Mouse (Mus musculus): Measurements from ENCODE around the gene Suv39h1. TPM values are rescaled to one million over a fixed set of nuclear protein-coding genes. Genes with fewer than 3 reads are reported as not detected.
A peak's percentile ranks its signal among the peaks of the same experiment; 100 is the strongest.

Gene Suv39h1
- polyA plus RNA-seq, 1 experiment from 2014 or later, result 48.1 TPM

- no peak overlapping the region for H3K9ac ChIP-seq (replicated peaks; ENCODE audit: low read depth, low read length)
- no peaks in the 10 kb centered on the region; the same call in 1 of the 2 replicates for H3K9me3 ChIP-seq (ENCODE audit: control insufficient read depth, low read length)
- no peaks in the 10 kb centered on the region for H3K36me3 ChIP-seq (ENCODE audit: control insufficient read depth, insufficient read depth)
- no peak overlapping the region for H3K4me3 ChIP-seq (replicated peaks; ENCODE audit: low read length)
- 18% methylated on average over 7 of the region's 8 CpGs for WGBS
- no peaks in the 10 kb centered on the region for H3K27me3 ChIP-seq (replicated peaks; ENCODE audit: control insufficient read depth, insufficient read depth, low read length)
- no peaks in the 10 kb centered on the region for H3K4me1 ChIP-seq (replicated peaks; ENCODE audit: control insufficient read depth, insufficient read depth, low read length)
- H3K4me2 ChIP-seq (ENCODE audit: low read length), result no peak overlapping the region
- ATAC-seq, result peak; percentile 43; the same call in 1 of the 2 replicates
- no peak overlapping the region for H3K27ac ChIP-seq (ENCODE audit: low read length)
Measured at GRCm38 (mm10) chrX:8013569-8014314, 60.8 kb downstream of the Suv39h1 start.

- Histone ChIP-seq H3K4me3 (replicated peaks; ENCODE audit: low read length) (no peak overlapping the region), H3K27ac (ENCODE audit: low read length) (no peak overlapping the region), H3K9me3 (ENCODE audit: control insufficient read depth, low read length) (no peaks in the 10 kb centered on the region; the same call in 1 of the 2 replicates), H3K9ac (replicated peaks; ENCODE audit: low read depth, low read length) (no peak overlapping the region), H3K4me2 (ENCODE audit: low read length) (no peak overlapping the region), H3K4me1 (replicated peaks; ENCODE audit: control insufficient read depth, insufficient read depth, low read length) (no peaks in the 10 kb centered on the region), H3K36me3 (ENCODE audit: control insufficient read depth, insufficient read depth) (no peaks in the 10 kb centered on the region), H3K27me3 (replicated peaks; ENCODE audit: control insufficient read depth, insufficient read depth, low read length) (no peaks in the 10 kb centered on the region)
- 14% methylated on average over 2 of the region's 2 CpGs for WGBS
- ATAC-seq, result no peak
Measured at GRCm38 (mm10) chrX:8013157-8013556, 61.4 kb downstream of the Suv39h1 start.

Other genes starting within 250 kb of the Suv39h1 start
- gene Otud5, start 233.4 kb downstream of the Suv39h1 start, polyA plus RNA-seq (2015; fragmentation: Nextera tagmentation; extraction: Ambion mirVana), result 49.9 and 54.1 TPM in 2 replicates
- 16.9 and 22.4 TPM in 2 replicates for gene Pim2, start 196.5 kb downstream of the Suv39h1 start, polyA plus RNA-seq (2015; fragmentation: Nextera tagmentation; extraction: Ambion mirVana)
- 39.4 and 46.0 TPM in 2 replicates for gene Slc35a2, start 190.7 kb downstream of the Suv39h1 start, polyA plus RNA-seq (2015; fragmentation: Nextera tagmentation; extraction: Ambion mirVana)
- gene Pqbp1, start 175.5 kb downstream of the Suv39h1 start, polyA plus RNA-seq (2015; fragmentation: Nextera tagmentation; extraction: Ambion mirVana), result 218 and 223 TPM in 2 replicates
- 134 and 155 TPM in 2 replicates for gene Timm17b, start 175.4 kb downstream of the Suv39h1 start, polyA plus RNA-seq (2015; fragmentation: Nextera tagmentation; extraction: Ambion mirVana)
- not detected in 2 replicates for gene Gm10491, start 166.9 kb downstream of the Suv39h1 start, polyA plus RNA-seq (2015; fragmentation: Nextera tagmentation; extraction: Ambion mirVana)
- gene Gm10490, start 165.2 kb downstream of the Suv39h1 start, polyA plus RNA-seq (2015; fragmentation: Nextera tagmentation; extraction: Ambion mirVana), result not detected in 2 replicates
- gene Pcsk1n, start 154.9 kb downstream of the Suv39h1 start, polyA plus RNA-seq (2015; fragmentation: Nextera tagmentation; extraction: Ambion mirVana), result 101 and 151 TPM in 2 replicates
- gene Eras, start 146.2 kb downstream of the Suv39h1 start, polyA plus RNA-seq (2015; fragmentation: Nextera tagmentation; extraction: Ambion mirVana), result not detected in 2 replicates
- gene Hdac6, start 126.9 kb downstream of the Suv39h1 start, polyA plus RNA-seq (2015; fragmentation: Nextera tagmentation; extraction: Ambion mirVana), result 53.2 and 59.8 TPM in 2 replicates
- not detected in 2 replicates for gene Gata1, start 96.7 kb downstream of the Suv39h1 start, polyA plus RNA-seq (2015; fragmentation: Nextera tagmentation; extraction: Ambion mirVana)
- gene Glod5, start 56.3 kb downstream of the Suv39h1 start, polyA plus RNA-seq (2015; fragmentation: Nextera tagmentation; extraction: Ambion mirVana), result 0.33 and 0.39 TPM in 2 replicates
- not detected in 2 replicates for gene Was, start 15.7 kb upstream of the Suv39h1 start, polyA plus RNA-seq (2015; fragmentation: Nextera tagmentation; extraction: Ambion mirVana)
- 58.0 and 68.5 TPM in 2 replicates for gene Wdr13, start 58.1 kb upstream of the Suv39h1 start, polyA plus RNA-seq (2015; fragmentation: Nextera tagmentation; extraction: Ambion mirVana)
- 357 and 393 TPM in 2 replicates for gene Rbm3, start 71.1 kb upstream of the Suv39h1 start, polyA plus RNA-seq (2015; fragmentation: Nextera tagmentation; extraction: Ambion mirVana)
- gene Tbc1d25, start 101.4 kb upstream of the Suv39h1 start, polyA plus RNA-seq (2015; fragmentation: Nextera tagmentation; extraction: Ambion mirVana), result 25.0 and 27.1 TPM in 2 replicates
- 19.7 and 25.5 TPM in 2 replicates for gene Ebp, start 118.8 kb upstream of the Suv39h1 start, polyA plus RNA-seq (2015; fragmentation: Nextera tagmentation; extraction: Ambion mirVana)
- gene Porcn, start 131.8 kb upstream of the Suv39h1 start, polyA plus RNA-seq (2015; fragmentation: Nextera tagmentation; extraction: Ambion mirVana), result 42.7 and 51.8 TPM in 2 replicates
- gene Ftsj1, start 177.6 kb upstream of the Suv39h1 start, polyA plus RNA-seq (2015; fragmentation: Nextera tagmentation; extraction: Ambion mirVana), result 48.3 and 55.4 TPM in 2 replicates
- 36.0 and 41.8 TPM in 2 replicates for gene Slc38a5, start 196.4 kb upstream of the Suv39h1 start, polyA plus RNA-seq (2015; fragmentation: Nextera tagmentation; extraction: Ambion mirVana)

All from forebrain, embryonic 16.5 days (tissue).